Mouse (Mus musculus) lung, adult 2 months (tissue): ENCODE data around the gene Ube4b.

Source experiments
- CTCF ChIP-seq: fragments of 200-500 bp; IDR thresholded peaks from 2 replicates; pipeline ENCODE4 v1.5.1; 2011; ENCODE audit warnings: mild to moderate bottlenecking, low read length, control low read depth; ENCODE audit not compliant: insufficient read depth
- POLR2A ChIP-seq: fragments of 200-500 bp; IDR thresholded peaks from 2 replicates; pipeline ENCODE4 v1.6.1; 2011; ENCODE audit warnings: low read depth, mild to moderate bottlenecking, control low read depth, low read length, borderline replicate concordance; ENCODE audit errors: extremely low read depth

DNA sequence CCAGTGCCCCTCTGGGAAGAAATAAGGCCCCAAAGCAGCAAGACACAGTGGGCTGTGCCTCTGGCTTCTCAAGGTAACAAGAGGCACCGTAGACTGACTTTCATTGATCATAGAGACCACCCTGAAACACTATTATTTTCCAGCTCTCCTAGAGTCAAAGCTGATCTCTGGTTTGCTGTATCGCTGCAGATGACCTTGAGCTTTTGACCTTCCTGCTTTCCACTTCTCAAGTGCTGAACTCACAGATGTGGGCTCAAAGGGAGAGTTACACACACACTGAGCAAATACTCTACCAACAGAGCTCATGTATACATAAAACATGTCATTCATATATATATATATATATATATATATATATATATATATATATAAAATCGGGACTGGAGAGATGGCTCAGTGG is 24.1 kb upstream of the Ube4b start:
- TF ChIP-seq CTCF = no peak
- TF ChIP-seq POLR2A = no peak
